Mouse (Mus musculus) MEL (cell line): ENCODE measurements at regions not wholly inside any gene's neighbourhood (a gene's known extent, or its start where the extent isn't known, plus 50 kb on each side); places are given as distances from the start of the nearest gene placed in this dataset.

Source experiments
- DNase-seq: peaks from one replicate; pipeline ENCODE4 v3.0.0; 2011; ENCODE audit warnings: low read depth, low spot score
- H3K27ac ChIP-seq: 2 replicates; pipeline ENCODE4 v1.5.1; 2012; ENCODE audit warnings: low read depth, mild to moderate bottlenecking, control low read depth, low read length, moderate library complexity; ENCODE audit not compliant: control insufficient read depth
- H3K27me3 ChIP-seq, 2 experiments: fragments of 150-350 bp in 1 of 2; sonication (generic) in 1 of 2; 2 replicates each; pipeline ENCODE4 v1.6.1; 2012; ENCODE audit warnings: low read length in 2 of 2, mild to moderate bottlenecking in 2 of 2, improper control_type of control experiment in 1 of 2, moderate library complexity in 1 of 2; ENCODE audit not compliant: insufficient read depth in 2 of 2, control insufficient read depth in 1 of 2
- H3K36me3 ChIP-seq, 2 experiments: 2 replicates each; pipeline ENCODE4 v1.6.1; 2012 to 2014; ENCODE audit warnings: low read length in 2 of 2, improper control_type of control experiment in 1 of 2, inconsistent platforms in 1 of 2, mild to moderate bottlenecking in 1 of 2; ENCODE audit not compliant: insufficient read depth in 2 of 2, control insufficient read depth in 1 of 2
- H3K4me1 ChIP-seq, 2 experiments: fragments of 150-350 bp in 1 of 2; sonication (generic) in 1 of 2; 2 replicates each; pipeline ENCODE4 v1.6.1; 2012; ENCODE audit warnings: low read length in 2 of 2, improper control_type of control experiment in 1 of 2, mild to moderate bottlenecking in 1 of 2; ENCODE audit not compliant: insufficient read depth in 2 of 2, control insufficient read depth in 1 of 2
- H3K4me3 ChIP-seq, 2 experiments: fragments of 150-350 bp in 1 of 2; sonication (generic) in 1 of 2; 2 replicates each; pipeline ENCODE4 v1.5.1; 2012; ENCODE audit warnings: low read depth in 2 of 2, low read length in 2 of 2, mild to moderate bottlenecking in 2 of 2, moderate library complexity in 2 of 2, control low read depth in 1 of 2, improper control_type of control experiment in 1 of 2; ENCODE audit not compliant: control insufficient read depth in 1 of 2, insufficient read depth in 1 of 2
- H3K79me2 ChIP-seq: 2 replicates; pipeline ENCODE4 v1.6.1; 2012; ENCODE audit warnings: mild to moderate bottlenecking, low read length, moderate library complexity; ENCODE audit not compliant: control insufficient read depth, poor library complexity, insufficient read depth
- H3K9ac ChIP-seq: 2 replicates; pipeline ENCODE4 v1.6.1; 2012; ENCODE audit warnings: low read depth, mild to moderate bottlenecking, control low read depth, low read length, moderate library complexity; ENCODE audit not compliant: control insufficient read depth, poor library complexity, severe bottlenecking
- H3K9me3 ChIP-seq: fragments of 150-350 bp; sonication (generic); replicated peaks from 2 replicates; pipeline ENCODE4 v1.6.1; 2012; ENCODE audit warnings: mild to moderate bottlenecking, low read length, improper control_type of control experiment, moderate library complexity; ENCODE audit not compliant: insufficient read depth
- CTCF ChIP-seq, 3 experiments: IDR thresholded peaks in 2 of 3; conservative IDR thresholded peaks in 1 of 3; 2 replicates each; pipeline ENCODE4 v1.5.1; 2011 to 2012; ENCODE audit warnings: low read length in 3 of 3, low read depth in 2 of 3, mild to moderate bottlenecking in 2 of 3, improper control_type of control experiment in 1 of 3, inconsistent platforms in 1 of 3, mixed read lengths in 1 of 3, moderate library complexity in 1 of 3; ENCODE audit not compliant: control insufficient read depth in 1 of 3, insufficient read depth in 1 of 3, poor library complexity in 1 of 3, severe bottlenecking in 1 of 3
- E2F4 ChIP-seq: IDR thresholded peaks from 2 replicates; pipeline ENCODE4 v1.6.1; 2011; ENCODE audit warnings: low read depth, low read length, improper control_type of control experiment, borderline replicate concordance
- ELF1 ChIP-seq: IDR thresholded peaks from 2 replicates; pipeline ENCODE4 v1.6.1; 2014; ENCODE audit warnings: low read depth, mild to moderate bottlenecking, inconsistent platforms, low read length, improper control_type of control experiment, moderate library complexity
- EP300 ChIP-seq, 2 experiments: IDR thresholded peaks; 2 replicates each; pipeline ENCODE4 v1.6.1; 2011; ENCODE audit warnings: improper control_type of control experiment in 2 of 2, low read length in 2 of 2, low read depth in 1 of 2, mild to moderate bottlenecking in 1 of 2
- JUND ChIP-seq: IDR thresholded peaks from 2 replicates; pipeline ENCODE4 v1.6.1; 2011; ENCODE audit warnings: low read depth, mild to moderate bottlenecking, improper control_type of control experiment, low read length
- KAT2A ChIP-seq: conservative IDR thresholded peaks from 2 replicates; pipeline ENCODE4 v1.6.1; 2012; ENCODE audit warnings: low read depth, low read length, improper control_type of control experiment, inconsistent platforms
- MAX ChIP-seq: IDR thresholded peaks from 2 replicates; pipeline ENCODE4 v1.6.1; 2011; ENCODE audit warnings: low read length, improper control_type of control experiment
- MAZ ChIP-seq: IDR thresholded peaks from 2 replicates; pipeline ENCODE4 v1.6.1; 2012; ENCODE audit warnings: low read depth, mild to moderate bottlenecking, inconsistent platforms, low read length, improper control_type of control experiment
- MEF2A ChIP-seq: IDR thresholded peaks from 2 replicates; pipeline ENCODE4 v1.6.1; 2014; ENCODE audit warnings: low read depth, mild to moderate bottlenecking, inconsistent platforms, low read length, improper control_type of control experiment; ENCODE audit not compliant: poor library complexity, insufficient replicate concordance, severe bottlenecking; ENCODE audit errors: extremely low read depth
- MYC ChIP-seq: IDR thresholded peaks from 2 replicates; pipeline ENCODE4 v1.6.1; 2011; ENCODE audit warnings: low read depth, mild to moderate bottlenecking, low read length, improper control_type of control experiment, moderate library complexity
- NELFE ChIP-seq: IDR thresholded peaks from 2 replicates; pipeline ENCODE4 v1.6.1; 2011; ENCODE audit warnings: low read depth, low read length, improper control_type of control experiment
- POLR2A ChIP-seq, 2 experiments: IDR thresholded peaks; 2 replicates each; pipeline ENCODE4 v1.6.1; 2011 to 2012; ENCODE audit warnings: low read length in 2 of 2, mild to moderate bottlenecking in 2 of 2, control low read depth in 1 of 2, improper control_type of control experiment in 1 of 2, low read depth in 1 of 2, moderate library complexity in 1 of 2; ENCODE audit not compliant: control insufficient read depth in 1 of 2, insufficient read depth in 1 of 2, poor library complexity in 1 of 2
- POLR2AphosphoS2 ChIP-seq: IDR thresholded peaks from 2 replicates; pipeline ENCODE4 v1.6.1; 2011; ENCODE audit warnings: low read length, improper control_type of control experiment
- POLR2AphosphoS5 ChIP-seq: IDR thresholded peaks from 2 replicates; pipeline ENCODE4 v1.6.1; 2012; ENCODE audit warnings: low read depth, borderline replicate concordance, mild to moderate bottlenecking, inconsistent platforms, low read length, moderate library complexity, mixed read lengths
- RAD21 ChIP-seq: IDR thresholded peaks from 2 replicates; pipeline ENCODE4 v1.6.1; 2011; ENCODE audit warnings: mild to moderate bottlenecking, low read depth, low read length, improper control_type of control experiment
- RCOR1 ChIP-seq: IDR thresholded peaks from 2 replicates; pipeline ENCODE4 v1.6.1; 2012; ENCODE audit warnings: low read depth, mild to moderate bottlenecking, inconsistent platforms, low read length, improper control_type of control experiment
- SIN3A ChIP-seq: IDR thresholded peaks from 2 replicates; pipeline ENCODE4 v1.6.1; 2012; ENCODE audit warnings: low read length, improper control_type of control experiment, inconsistent platforms
- SMC3 ChIP-seq: IDR thresholded peaks from 2 replicates; pipeline ENCODE4 v1.6.1; 2011; ENCODE audit warnings: low read depth, low read length, improper control_type of control experiment
- TAL1 ChIP-seq: IDR thresholded peaks from 2 replicates; pipeline ENCODE4 v1.6.1; 2012; ENCODE audit warnings: mild to moderate bottlenecking, inconsistent platforms, low read length, moderate library complexity, mixed read lengths
- TCF12 ChIP-seq: IDR thresholded peaks from 2 replicates; pipeline ENCODE4 v1.6.1; 2014; ENCODE audit warnings: low read depth, mild to moderate bottlenecking, inconsistent platforms, low read length, improper control_type of control experiment, moderate library complexity
- USF1 ChIP-seq: IDR thresholded peaks from 2 replicates; pipeline ENCODE4 v1.6.1; 2014; ENCODE audit warnings: low read depth, mild to moderate bottlenecking, inconsistent platforms, low read length, improper control_type of control experiment, moderate library complexity
- USF2 ChIP-seq, 2 experiments: IDR thresholded peaks; 2 replicates each; pipeline ENCODE4 v1.6.1; 2011 to 2012; ENCODE audit warnings: improper control_type of control experiment in 2 of 2, low read length in 2 of 2, borderline replicate concordance in 1 of 2, inconsistent platforms in 1 of 2, low read depth in 1 of 2, mild to moderate bottlenecking in 1 of 2; ENCODE audit not compliant: insufficient read depth in 1 of 2
- ZNF384 ChIP-seq: IDR thresholded peaks from 2 replicates; pipeline ENCODE4 v1.6.1; 2012; ENCODE audit warnings: low read depth, mild to moderate bottlenecking, inconsistent platforms, low read length, improper control_type of control experiment

DNA sequence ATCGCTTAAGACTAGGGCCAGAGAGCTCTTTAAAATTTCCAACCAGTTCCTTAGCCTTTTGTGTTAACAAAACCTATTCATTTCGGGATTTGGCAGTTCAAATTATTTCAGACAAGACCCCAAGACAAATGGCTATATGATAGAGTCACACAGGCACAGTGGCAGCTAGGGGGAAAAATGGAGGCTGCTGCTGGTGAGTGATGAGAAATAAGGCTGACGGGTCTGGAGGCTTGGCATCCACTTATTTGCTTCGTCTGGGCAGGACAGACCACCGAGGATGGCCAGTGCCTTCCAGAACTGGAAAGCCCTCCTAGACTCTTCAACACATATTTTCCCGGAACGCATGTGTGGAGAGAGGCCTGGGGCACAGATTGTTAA, 189.8 kb upstream of the Irx4 start:
- H3K4me3 ChIP-seq = no peak overlapping the region
- H3K27ac ChIP-seq = no peak overlapping the region
- H3K79me2 ChIP-seq = no peaks in the 10 kb centered on the region
- H3K4me1 ChIP-seq = no peaks in the 10 kb centered on the region
- H3K9me3 ChIP-seq = no peaks in the 10 kb centered on the region
- H3K36me3 ChIP-seq = no peaks in the 10 kb centered on the region
- no peaks in the 10 kb centered on the region for H3K27me3 ChIP-seq
- DNase-seq = no peak
- no peak for TF ChIP-seq MAX
- no peak for TF ChIP-seq TAL1
- TF ChIP-seq CTCF (IDR thresholded peaks at IDR 0.05 in 2 of 3, conservative IDR thresholded peaks at IDR 0.05 in 1 of 3; ENCODE audit: control insufficient read depth in 1 of 3, insufficient read depth in 1 of 3, low read depth in 2 of 3, low read length in 3 of 3, poor library complexity in 1 of 3, severe bottlenecking in 1 of 3) = no peak
- TF ChIP-seq MEF2A = no peak
- no peak for TF ChIP-seq USF1
- TF ChIP-seq RCOR1 = no peak
- no peak for TF ChIP-seq ELF1
- no peak for TF ChIP-seq JUND
- TF ChIP-seq SMC3 = no peak
- TF ChIP-seq E2F4 = no peak
- TF ChIP-seq MYC = no peak
- H3K9ac ChIP-seq = no peak overlapping the region

GRCm38 (mm10) chr13:73071032-73071431, 189.2 kb upstream of the Irx4 start:
- Histone ChIP-seq H3K4me3 (no peak overlapping the region), H3K36me3 (no peaks in the 10 kb centered on the region), H3K27ac (no peak overlapping the region), H3K4me1 (no peaks in the 10 kb centered on the region), H3K79me2 (no peaks in the 10 kb centered on the region), H3K27me3 (no peaks in the 10 kb centered on the region), H3K9me3 (no peaks in the 10 kb centered on the region), H3K9ac (no peak overlapping the region)
- DNase-seq = no peak
- no peak for TF ChIP-seq TCF12
- no peak for TF ChIP-seq POLR2AphosphoS2
- no peak for TF ChIP-seq MEF2A
- TF ChIP-seq EP300 (IDR thresholded peaks at IDR 0.05; ENCODE audit: low read depth in 1 of 2, low read length in 2 of 2) = no peak
- no peak for TF ChIP-seq ZNF384
- no peak for TF ChIP-seq SIN3A
- no peak for TF ChIP-seq KAT2A
- TF ChIP-seq NELFE = no peak
- no peak for TF ChIP-seq MAZ
- TF ChIP-seq TAL1 = no peak
- TF ChIP-seq RAD21 = no peak
- TF ChIP-seq USF2 (IDR thresholded peaks at IDR 0.05; ENCODE audit: borderline replicate concordance in 1 of 2, insufficient read depth in 1 of 2, low read depth in 1 of 2, low read length in 2 of 2) = no peak
- no peak for TF ChIP-seq POLR2A (IDR thresholded peaks at IDR 0.05; ENCODE audit: control insufficient read depth in 1 of 2, insufficient read depth in 1 of 2, low read depth in 1 of 2, low read length in 2 of 2, poor library complexity in 1 of 2)
- TF ChIP-seq POLR2AphosphoS5 = no peak
